Mouse (Mus musculus) limb, embryonic 10.5 days (tissue): ENCODE results near the gene Kri1. TPM values are rescaled to one million over a fixed set of nuclear protein-coding genes. Genes with fewer than 3 reads are reported as not detected.
A peak's percentile ranks its signal among the peaks of the same experiment; 100 is the strongest.
"Not testable (repeated sequence)": the region's sequence is repeated elsewhere in the genome, so short reads cannot be mapped to it uniquely, and the experiment has no call there.

ENCODE experiments used
- DNase-seq: peaks from one replicate; pipeline ENCODE4 v3.0.0-alpha.2; 2017; ENCODE audit warnings: low spot score
- H3K27ac ChIP-seq: fragments of 300-500 bp; sonication (generic); 2 replicates; pipeline ENCODE4 v1.5.1; 2016; ENCODE audit warnings: mild to moderate bottlenecking
- H3K27me3 ChIP-seq: fragments of 300-500 bp; sonication (generic); 2 replicates; pipeline ENCODE4 v1.6.1; 2016; ENCODE audit warnings: low read depth, mild to moderate bottlenecking; ENCODE audit not compliant: poor library complexity, severe bottlenecking
- H3K36me3 ChIP-seq: fragments of 300-500 bp; sonication (generic); 2 replicates; pipeline ENCODE4 v1.6.1; 2016; ENCODE audit warnings: mild to moderate bottlenecking, moderate library complexity
- H3K4me1 ChIP-seq: fragments of 300-500 bp; sonication (generic); 2 replicates; pipeline ENCODE4 v1.6.1; 2016
- H3K4me3 ChIP-seq: fragments of 300-500 bp; sonication (generic); 2 replicates; pipeline ENCODE4 v1.5.1; 2016; ENCODE audit warnings: mild to moderate bottlenecking, moderate library complexity
- H3K9me3 ChIP-seq: fragments of 300-500 bp; sonication (generic); replicated peaks from 2 replicates; pipeline ENCODE4 v1.6.1; 2016; ENCODE audit warnings: mild to moderate bottlenecking
- WGBS: fragments of 180-500 bp; shearing (Covaris S2); methylation state at CpG from one replicate; pipeline ENCODE4 v1.1.7; 2016; 5-methylcytosine and 5-hydroxymethylcytosine counted together
- polyA plus RNA-seq: library from polyadenylated mRNA; unstranded; fragments of >200 nt; fragmentation: Nextera tagmentation; extraction: Ambion mirVana; gene quantifications from 2 replicates; pipeline ENCODE4 v1.2.1, GENCODE M21; 2016

The Kri1 gene
- polyA plus RNA-seq, 1 experiment from 2014 or later = 19.1 TPM

GRCm38 (mm10) chr9:21265000-21265561 lies 22.7 kb downstream of the Kri1 start, which contains the start of gene Atg4d:
Atg4d (plus strand) TSS chr9:21265293.
- DNase-seq = peak; percentile 99
- peaks cover 34% of the 10 kb centered on the region for H3K36me3 ChIP-seq
- H3K9me3 ChIP-seq = no peaks in the 10 kb centered on the region
- no peaks in the 10 kb centered on the region for H3K27me3 ChIP-seq
- under 1% methylated on average over 49 of the region's 49 CpGs for WGBS
- peaks cover 31% of the 10 kb centered on the region for H3K4me1 ChIP-seq
- H3K27ac ChIP-seq = peak within 1 kb of the TSS; percentile 88
- peak within 1 kb of the TSS; percentile 83 for H3K4me3 ChIP-seq

GRCm38 (mm10) chr9:21264272-21264999 lies 23.3 kb downstream of the Kri1 start:
- no peaks in the 10 kb centered on the region for H3K9me3 ChIP-seq
- peak overlapping the region; percentile 83 for H3K4me3 ChIP-seq
- peaks cover 29% of the 10 kb centered on the region for H3K36me3 ChIP-seq
- WGBS = 19% methylated on average over 17 of the region's 17 CpGs
- no peak for DNase-seq
- H3K27ac ChIP-seq = peak overlapping the region; percentile 88
- H3K4me1 ChIP-seq = peaks cover 32% of the 10 kb centered on the region
- no peaks in the 10 kb centered on the region for H3K27me3 ChIP-seq

- H3K9me3 ChIP-seq = no peaks in the 10 kb centered on the region
- no peak overlapping the region for H3K4me3 ChIP-seq
- H3K4me1 ChIP-seq = peaks cover 31% of the 10 kb centered on the region
- no peaks in the 10 kb centered on the region for H3K27me3 ChIP-seq
- DNase-seq = no peak
- 68% methylated on average over 2 of the region's 2 CpGs for WGBS
- H3K36me3 ChIP-seq = peaks cover 4% of the 10 kb centered on the region
- H3K27ac ChIP-seq = no peak overlapping the region
These were observed 25.9 kb downstream of the Kri1 start for GRCm38 (mm10) chr9:21261831-21262230.

- Histone ChIP-seq H3K9me3 (no peaks in the 10 kb centered on the region), H3K27me3 (no peaks in the 10 kb centered on the region), H3K4me1 (peaks cover 18% of the 10 kb centered on the region), H3K36me3 (no peaks in the 10 kb centered on the region), H3K4me3 (no peak overlapping the region), H3K27ac (no peak overlapping the region)
- DNase-seq = no peak
- WGBS = 81% methylated on average over 6 of the region's 6 CpGs
These were observed 27.2 kb downstream of the Kri1 start for GRCm38 (mm10) chr9:21260491-21261040.

GRCm38 (mm10) chr9:21256349-21256748 lies 31.4 kb downstream of the Kri1 start:
- peaks cover 18% of the 10 kb centered on the region for H3K27me3 ChIP-seq
- WGBS = 84% methylated on average over 4 of the region's 4 CpGs
- not testable (repeated sequence) for DNase-seq, H3K36me3 ChIP-seq, H3K4me3 ChIP-seq, H3K27ac ChIP-seq, H3K9me3 ChIP-seq
- H3K4me1 ChIP-seq = peaks cover 13% of the 10 kb centered on the region

- peaks cover 16% of the 10 kb centered on the region for H3K4me1 ChIP-seq
- H3K36me3 ChIP-seq = no peaks in the 10 kb centered on the region
- H3K4me3 ChIP-seq = no peak overlapping the region
- no peak for DNase-seq
- peaks cover 35% of the 10 kb centered on the region for H3K27me3 ChIP-seq
- H3K9me3 ChIP-seq = no peaks in the 10 kb centered on the region
- no peak overlapping the region for H3K27ac ChIP-seq
These were observed 33.1 kb downstream of the Kri1 start for GRCm38 (mm10) chr9:21254690-21255089.

GRCm38 (mm10) chr9:21251116-21251735 lies 36.5 kb downstream of the Kri1 start:
- no peak for DNase-seq
- Histone ChIP-seq H3K27me3 (peaks cover 70% of the 10 kb centered on the region), H3K27ac (0 out of 2 replicates have a peak overlapping the region, but pooled peaks have one; percentile 1), H3K4me1 (peaks cover 27% of the 10 kb centered on the region), H3K9me3 (no peaks in the 10 kb centered on the region), H3K36me3 (no peaks in the 10 kb centered on the region), H3K4me3 (no peak overlapping the region)
- 45% methylated on average over 13 of the region's 13 CpGs for WGBS

- no peak overlapping the region for H3K4me3 ChIP-seq
- peaks cover 77% of the 10 kb centered on the region for H3K27me3 ChIP-seq
- no peaks in the 10 kb centered on the region for H3K36me3 ChIP-seq
- no peaks in the 10 kb centered on the region for H3K9me3 ChIP-seq
- 39% methylated on average over 2 of the region's 2 CpGs for WGBS
- peaks cover 27% of the 10 kb centered on the region for H3K4me1 ChIP-seq
- no peak for DNase-seq
- no peak overlapping the region for H3K27ac ChIP-seq
These were observed 37.3 kb downstream of the Kri1 start for GRCm38 (mm10) chr9:21250509-21250908.

- H3K4me3 ChIP-seq = no peak overlapping the region
- no peak overlapping the region for H3K27ac ChIP-seq
- H3K9me3 ChIP-seq = no peaks in the 10 kb centered on the region
- peaks cover 83% of the 10 kb centered on the region for H3K27me3 ChIP-seq
- 18% methylated on average over 17 of the region's 17 CpGs for WGBS
- H3K36me3 ChIP-seq = no peaks in the 10 kb centered on the region
- peaks cover 32% of the 10 kb centered on the region for H3K4me1 ChIP-seq
- no peak for DNase-seq
These were observed 37.9 kb downstream of the Kri1 start for GRCm38 (mm10) chr9:21249629-21250508.

GRCm38 (mm10) chr9:21248326-21248725 lies 39.4 kb downstream of the Kri1 start, which contains the start of gene S1pr5:
S1pr5 (minus strand) TSS chr9:21248443.
- Histone ChIP-seq H3K4me1 (peaks cover 44% of the 10 kb centered on the region), H3K27me3 (peaks cover 98% of the 10 kb centered on the region), H3K4me3 (peak within 1 kb of the TSS; percentile 40), H3K27ac (no peak within 1 kb of the TSS), H3K9me3 (no peaks in the 10 kb centered on the region), H3K36me3 (no peaks in the 10 kb centered on the region)
- 1% methylated on average over 30 of the region's 30 CpGs for WGBS
- DNase-seq = peak; percentile 48

GRCm38 (mm10) chr9:21246342-21246741 lies 41.4 kb downstream of the Kri1 start:
- peaks cover 98% of the 10 kb centered on the region for H3K27me3 ChIP-seq
- no peak overlapping the region for H3K4me3 ChIP-seq
- no peaks in the 10 kb centered on the region for H3K36me3 ChIP-seq
- peaks cover 40% of the 10 kb centered on the region for H3K4me1 ChIP-seq
- no peaks in the 10 kb centered on the region for H3K9me3 ChIP-seq
- H3K27ac ChIP-seq = no peak overlapping the region
- no peak for DNase-seq
- 43% methylated on average over 1 of the region's 1 CpGs for WGBS

GRCm38 (mm10) chr9:21245113-21245487 lies 42.7 kb downstream of the Kri1 start:
- no peak for DNase-seq
- Histone ChIP-seq H3K4me3 (peak overlapping the region; percentile 57), H3K4me1 (peaks cover 33% of the 10 kb centered on the region), H3K9me3 (no peaks in the 10 kb centered on the region), H3K36me3 (no peaks in the 10 kb centered on the region), H3K27ac (peak overlapping the region; percentile 68), H3K27me3 (peaks cover 94% of the 10 kb centered on the region)
- 3% methylated on average over 16 of the region's 16 CpGs for WGBS
